Mouse (Mus musculus): ENCODE results near the gene Lurap1. TPM values are rescaled to one million over a fixed set of nuclear protein-coding genes. Genes with fewer than 3 reads are reported as not detected.

The Lurap1 gene
- polyA plus RNA-seq, 1 experiment from 2014 or later: 3.5 TPM

- H3K36me3 ChIP-seq (ENCODE audit: control insufficient read depth, insufficient read depth, low read length): peaks cover 14% of the 10 kb centered on the region
- H3K9me3 ChIP-seq (ENCODE audit: control insufficient read depth, low read depth, low read length): no peaks in the 10 kb centered on the region
- H3K4me3 ChIP-seq (ENCODE audit: low read depth, low read length): no peak overlapping the region
- no peaks in the 10 kb centered on the region for H3K27me3 ChIP-seq (ENCODE audit: control insufficient read depth, insufficient read depth, low read length)
- no peak overlapping the region for H3K4me2 ChIP-seq (replicated peaks; ENCODE audit: low read depth, low read length)
- H3K27ac ChIP-seq (ENCODE audit: low read length): no peak overlapping the region
- H3K9ac ChIP-seq (replicated peaks; ENCODE audit: low read depth, low read length): no peak overlapping the region
- no peaks in the 10 kb centered on the region for H3K4me1 ChIP-seq (ENCODE audit: control insufficient read depth, insufficient read depth, low read length)
- WGBS: 95% methylated on average over 6 of the region's 6 CpGs
- ATAC-seq (ENCODE audit: insufficient number of reproducible peaks, insufficient read depth, low FRiP score, low read depth): no peak
These were observed 40.4 kb downstream of the Lurap1 start for GRCm38 (mm10) chr4:116110695-116111094.

GRCm38 (mm10) chr4:116105278-116105677 lies 45.9 kb downstream of the Lurap1 start:
- no peaks in the 10 kb centered on the region for H3K9me3 ChIP-seq (ENCODE audit: control insufficient read depth, low read depth, low read length)
- H3K4me1 ChIP-seq (ENCODE audit: control insufficient read depth, insufficient read depth, low read length): no peaks in the 10 kb centered on the region
- peaks cover 21% of the 10 kb centered on the region; the same call in 1 of the 2 replicates for H3K36me3 ChIP-seq (ENCODE audit: control insufficient read depth, insufficient read depth, low read length)
- no peak overlapping the region for H3K4me3 ChIP-seq (ENCODE audit: low read depth, low read length)
- 92% methylated on average over 5 of the region's 5 CpGs for whole genome bisulfite sequencing
- ATAC-seq (ENCODE audit: insufficient number of reproducible peaks, insufficient read depth, low FRiP score, low read depth): no peak
- no peaks in the 10 kb centered on the region for H3K27me3 ChIP-seq (ENCODE audit: control insufficient read depth, insufficient read depth, low read length)
- no peak overlapping the region for H3K27ac ChIP-seq (ENCODE audit: low read length)
- no peak overlapping the region for H3K9ac ChIP-seq (replicated peaks; ENCODE audit: low read depth, low read length)
- no peak overlapping the region for H3K4me2 ChIP-seq (replicated peaks; ENCODE audit: low read depth, low read length)

GRCm38 (mm10) chr4:116100959-116101358 lies 50.2 kb downstream of the Lurap1 start:
- Histone ChIP-seq H3K27me3 (ENCODE audit: control insufficient read depth, insufficient read depth, low read length) (no peaks in the 10 kb centered on the region), H3K4me3 (ENCODE audit: low read depth, low read length) (no peak overlapping the region), H3K4me1 (ENCODE audit: control insufficient read depth, insufficient read depth, low read length) (no peaks in the 10 kb centered on the region), H3K9me3 (ENCODE audit: control insufficient read depth, low read depth, low read length) (no peaks in the 10 kb centered on the region), H3K4me2 (replicated peaks; ENCODE audit: low read depth, low read length) (no peak overlapping the region), H3K9ac (replicated peaks; ENCODE audit: low read depth, low read length) (no peak overlapping the region), H3K36me3 (ENCODE audit: control insufficient read depth, insufficient read depth, low read length) (peaks cover 46% of the 10 kb centered on the region), H3K27ac (ENCODE audit: low read length) (no peak overlapping the region)
- no peak for ATAC-seq (ENCODE audit: insufficient number of reproducible peaks, insufficient read depth, low FRiP score, low read depth)
- 85% methylated on average over 7 of the region's 7 CpGs for WGBS

- H3K9me3 ChIP-seq (ENCODE audit: control insufficient read depth, low read depth, low read length): no peaks in the 10 kb centered on the region
- ATAC-seq (ENCODE audit: insufficient number of reproducible peaks, insufficient read depth, low FRiP score, low read depth): no peak
- peaks cover 61% of the 10 kb centered on the region for H3K36me3 ChIP-seq (ENCODE audit: control insufficient read depth, insufficient read depth, low read length)
These were observed 53.9 kb downstream of the Lurap1 start for GRCm38 (mm10) chr4:116097211-116097610.

GRCm38 (mm10) chr4:116096291-116096690 lies 54.8 kb downstream of the Lurap1 start:
- no peak overlapping the region for H3K4me2 ChIP-seq (replicated peaks; ENCODE audit: low read depth, low read length)
- no peaks in the 10 kb centered on the region for H3K27me3 ChIP-seq (ENCODE audit: control insufficient read depth, insufficient read depth, low read length)
- H3K9ac ChIP-seq (replicated peaks; ENCODE audit: low read depth, low read length): no peak overlapping the region
- peaks cover 58% of the 10 kb centered on the region for H3K36me3 ChIP-seq (ENCODE audit: control insufficient read depth, insufficient read depth, low read length)
- ATAC-seq (ENCODE audit: insufficient number of reproducible peaks, insufficient read depth, low FRiP score, low read depth): no peak
- no peaks in the 10 kb centered on the region for H3K9me3 ChIP-seq (ENCODE audit: control insufficient read depth, low read depth, low read length)
- no peak overlapping the region for H3K4me3 ChIP-seq (ENCODE audit: low read depth, low read length)
- no peaks in the 10 kb centered on the region for H3K4me1 ChIP-seq (ENCODE audit: control insufficient read depth, insufficient read depth, low read length)
- H3K27ac ChIP-seq (ENCODE audit: low read length): no peak overlapping the region
- 89% methylated on average over 10 of the region's 10 CpGs for WGBS

More at GRCm38 (mm10) chr4:116097211-116097610, 53.9 kb downstream of the Lurap1 start:
- Histone ChIP-seq H3K27me3 (ENCODE audit: control insufficient read depth, insufficient read depth, low read length) (no peaks in the 10 kb centered on the region), H3K4me1 (ENCODE audit: control insufficient read depth, insufficient read depth, low read length) (no peaks in the 10 kb centered on the region), H3K9ac (replicated peaks; ENCODE audit: low read depth, low read length) (no peak overlapping the region), H3K4me2 (replicated peaks; ENCODE audit: low read depth, low read length) (no peak overlapping the region), H3K27ac (ENCODE audit: low read length) (no peak overlapping the region), H3K4me3 (ENCODE audit: low read depth, low read length) (no peak overlapping the region)
- 62% methylated on average over 8 of the region's 8 CpGs for WGBS

- no peaks in the 10 kb centered on the region for H3K27me3 ChIP-seq (ENCODE audit: control insufficient read depth, insufficient read depth, low read length)
- H3K36me3 ChIP-seq (ENCODE audit: control insufficient read depth, insufficient read depth, low read length): peaks cover 36% of the 10 kb centered on the region
- no peak overlapping the region for H3K9ac ChIP-seq (replicated peaks; ENCODE audit: low read depth, low read length)
- no peak for ATAC-seq (ENCODE audit: insufficient number of reproducible peaks, insufficient read depth, low FRiP score, low read depth)
- WGBS: 88% methylated on average over 23 of the region's 23 CpGs
- H3K4me1 ChIP-seq (ENCODE audit: control insufficient read depth, insufficient read depth, low read length): no peaks in the 10 kb centered on the region
- H3K27ac ChIP-seq (ENCODE audit: low read length): no peak overlapping the region
- no peak overlapping the region for H3K4me3 ChIP-seq (ENCODE audit: low read depth, low read length)
- H3K4me2 ChIP-seq (replicated peaks; ENCODE audit: low read depth, low read length): no peak overlapping the region
- H3K9me3 ChIP-seq (ENCODE audit: control insufficient read depth, low read depth, low read length): no peaks in the 10 kb centered on the region
These were observed 62.5 kb downstream of the Lurap1 start for GRCm38 (mm10) chr4:116088510-116089249.

Other genes starting within 250 kb of the Lurap1 start
- not detected in 2 replicates for gene Dmbx1, start 211.4 kb downstream of the Lurap1 start, polyA plus RNA-seq (2014; fragmentation: Nextera tagmentation; extraction: Ambion mirVana)
- gene Faah, start 133.4 kb downstream of the Lurap1 start, polyA plus RNA-seq (2014; fragmentation: Nextera tagmentation; extraction: Ambion mirVana): 8.3 and 8.5 TPM in 2 replicates
- gene Nsun4, start 97.5 kb downstream of the Lurap1 start, polyA plus RNA-seq (2014; fragmentation: Nextera tagmentation; extraction: Ambion mirVana): 22.3 and 23.4 TPM in 2 replicates
- gene Uqcrh, start 76.3 kb downstream of the Lurap1 start, polyA plus RNA-seq (2014; fragmentation: Nextera tagmentation; extraction: Ambion mirVana): 520 and 565 TPM in 2 replicates
- gene Lrrc41, start 76.1 kb downstream of the Lurap1 start, polyA plus RNA-seq (2014; fragmentation: Nextera tagmentation; extraction: Ambion mirVana): 70.9 and 73.6 TPM in 2 replicates
- gene Rad54l, start 27.6 kb downstream of the Lurap1 start, polyA plus RNA-seq (2014; fragmentation: Nextera tagmentation; extraction: Ambion mirVana): 30.9 and 31.0 TPM in 2 replicates
- gene Pomgnt1, start 27.5 kb downstream of the Lurap1 start, polyA plus RNA-seq (2014; fragmentation: Nextera tagmentation; extraction: Ambion mirVana): 56.5 and 61.7 TPM in 2 replicates
- 50.2 and 51.7 TPM in 2 replicates for gene Tspan1, start 16.3 kb upstream of the Lurap1 start, polyA plus RNA-seq (2014; fragmentation: Nextera tagmentation; extraction: Ambion mirVana)
- not detected in 2 replicates for gene 1700042G07Rik, start 22.0 kb upstream of the Lurap1 start, polyA plus RNA-seq (2014; fragmentation: Nextera tagmentation; extraction: Ambion mirVana)
- not detected in 2 replicates for gene Gm49337, start 22.0 kb upstream of the Lurap1 start, polyA plus RNA-seq (2014; fragmentation: Nextera tagmentation; extraction: Ambion mirVana)
- 21.6 and 24.6 TPM in 2 replicates for gene Pik3r3, start 70.3 kb upstream of the Lurap1 start, polyA plus RNA-seq (2014; fragmentation: Nextera tagmentation; extraction: Ambion mirVana)

Data from stomach, embryonic 14.5 days (tissue).